Mouse (Mus musculus) heart, postnatal 25 days (tissue): ENCODE measurements around the gene Amz2. TPM values are rescaled to one million over a fixed set of nuclear protein-coding genes. Genes with fewer than 3 reads are reported as not detected.

Source experiments
- DNase-seq: peaks from one replicate; pipeline ENCODE4 v3.0.0; 2022; ENCODE audit warnings: low spot score
- intact Hi-C: fragments of 180-260 bp; cut with DNase I; formaldehyde crosslinking; loops from one replicate; pipeline ENCODE4 v1.15.1; 2025
- total RNA-seq, 2 experiments: library from RNA; stranded (reverse); gene quantifications; 2 replicates each; pipeline ENCODE4 v1.2.3; 2021

Gene Amz2
- total RNA-seq, result 10 to 100 TPM; 51.4 to 60.5 TPM

GRCm38 (mm10) chr11:109425392-109426271 is at the start of gene Amz2:
Amz2 (plus strand) TSS chr11:109425946.
- intact Hi-C loops, result loop anchor here (1.0 to 2.0 kb wide), 2 partner anchors 63 to 94 kb away; partner anchors contain the start of gene Gna13
- peak; percentile 97 for DNase-seq

- DNase-seq, result no peak
- intact Hi-C loops, result no loop called here
Observed at GRCm38 (mm10) chr11:109376484-109377143, 49.1 kb upstream of the Amz2 start.

- DNase-seq, result no peak
- intact Hi-C loops, result no loop called here
Observed at GRCm38 (mm10) chr11:109377477-109377876, 48.3 kb upstream of the Amz2 start.

GRCm38 (mm10) chr11:109378051-109378450 is 47.7 kb upstream of the Amz2 start:
- DNase-seq, result no peak
- intact Hi-C loops, result no loop called here

- intact Hi-C loops, result loop anchor here (5.0 kb wide), 1 partner anchor 42 kb away; no protein-coding TSS in a partner anchor
- no peak for DNase-seq
Observed at GRCm38 (mm10) chr11:109380662-109381061, 45.1 kb upstream of the Amz2 start.

GRCm38 (mm10) chr11:109385296-109385695 is 40.5 kb upstream of the Amz2 start:
- no peak for DNase-seq
- intact Hi-C loops, result no loop called here

DNA sequence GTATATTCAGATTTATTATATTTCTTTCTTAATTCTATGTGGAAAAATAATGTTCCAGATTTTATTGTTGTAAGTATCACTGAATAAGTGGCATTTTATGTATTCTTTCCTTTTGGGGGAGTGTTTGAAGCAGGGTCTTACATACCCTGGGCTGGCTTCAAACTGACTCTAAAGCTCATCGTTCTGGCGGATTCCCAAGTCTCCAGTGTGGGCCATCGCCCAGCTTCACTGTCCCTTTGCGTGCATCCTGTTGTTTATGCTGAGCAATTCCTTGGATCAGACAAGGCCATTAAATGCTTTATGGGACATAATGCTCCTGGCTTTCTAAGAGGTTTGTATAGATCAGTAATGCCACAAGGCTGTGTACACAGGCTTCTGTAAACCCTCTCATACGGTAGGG is 36.7 kb upstream of the Amz2 start:
- DNase-seq, result no peak
- intact Hi-C loops, result no loop called here

DNA sequence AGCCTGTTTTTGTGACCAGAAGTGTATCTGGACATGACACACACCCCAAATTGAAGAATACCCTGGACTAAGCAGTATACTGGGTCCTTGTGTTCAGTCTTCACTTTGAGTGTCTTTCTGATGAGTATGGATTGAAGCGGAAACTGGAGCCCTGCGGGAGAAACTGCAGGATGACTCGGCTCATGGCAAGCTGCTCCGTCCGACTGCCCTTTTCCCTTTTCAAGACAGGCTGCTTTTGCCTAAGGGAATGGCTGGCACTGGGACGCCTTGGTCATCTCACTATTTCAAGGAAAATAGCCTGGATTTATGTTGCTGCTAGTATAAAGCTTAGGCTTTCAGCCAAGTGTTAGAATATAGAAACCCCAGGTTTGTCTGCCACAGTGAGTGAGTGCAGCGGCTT is 34.5 kb upstream of the Amz2 start:
- intact Hi-C loops, result no loop called here
- DNase-seq, result no peak

DNA sequence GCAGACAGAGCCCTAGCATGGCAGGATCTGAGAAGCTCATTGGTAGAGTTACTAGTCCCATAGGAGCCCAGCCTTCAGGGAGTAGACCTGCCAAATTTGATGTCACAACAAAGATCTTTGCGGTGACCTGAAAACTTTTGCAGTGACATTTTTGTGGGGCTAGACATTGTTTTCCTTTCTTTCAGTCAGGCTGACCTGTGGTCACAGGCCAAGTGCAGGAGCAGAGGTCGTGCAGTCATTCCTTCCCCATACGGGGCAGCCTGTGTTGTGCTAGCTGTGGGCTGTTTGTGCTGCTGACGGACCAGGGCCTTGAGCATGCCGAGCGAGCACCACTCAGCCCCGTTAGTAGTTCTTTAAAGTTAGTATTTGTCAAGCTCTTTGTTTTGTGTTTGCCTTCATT is 34.0 kb upstream of the Amz2 start:
- intact Hi-C loops, result no loop called here
- no peak for DNase-seq

GRCm38 (mm10) chr11:109392601-109393000 is 33.1 kb upstream of the Amz2 start:
- no peak for DNase-seq
- intact Hi-C loops, result no loop called here

GRCm38 (mm10) chr11:109394758-109395157 is 31.0 kb upstream of the Amz2 start:
- intact Hi-C loops, result no loop called here
- no peak for DNase-seq

DNA sequence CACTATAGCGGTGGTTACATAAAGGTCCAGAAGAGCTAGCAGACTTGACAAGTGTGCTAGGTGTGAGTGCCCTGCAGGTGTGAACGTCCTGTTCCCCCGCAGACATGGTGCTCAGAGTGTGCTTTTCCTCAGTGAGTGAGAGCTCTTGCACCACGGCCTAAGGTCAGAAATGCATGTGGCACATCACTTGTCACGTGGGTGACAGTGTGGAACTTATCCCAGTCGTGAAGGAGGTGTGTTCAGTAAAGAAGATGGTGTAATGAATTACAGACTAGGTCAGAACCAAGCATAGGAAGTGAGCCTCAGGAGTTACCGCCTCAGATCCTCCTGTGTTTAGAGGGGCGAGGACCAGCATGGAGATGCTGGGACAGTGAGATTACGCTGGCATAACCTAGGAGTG is 30.5 kb upstream of the Amz2 start:
- DNase-seq, result no peak
- intact Hi-C loops, result no loop called here

GRCm38 (mm10) chr11:109406431-109406830 is 19.3 kb upstream of the Amz2 start:
- intact Hi-C loops, result no loop called here
- no peak for DNase-seq

GRCm38 (mm10) chr11:109410197-109410980 is 15.4 kb upstream of the Amz2 start:
- no peak for DNase-seq
- intact Hi-C loops, result no loop called here

DNA sequence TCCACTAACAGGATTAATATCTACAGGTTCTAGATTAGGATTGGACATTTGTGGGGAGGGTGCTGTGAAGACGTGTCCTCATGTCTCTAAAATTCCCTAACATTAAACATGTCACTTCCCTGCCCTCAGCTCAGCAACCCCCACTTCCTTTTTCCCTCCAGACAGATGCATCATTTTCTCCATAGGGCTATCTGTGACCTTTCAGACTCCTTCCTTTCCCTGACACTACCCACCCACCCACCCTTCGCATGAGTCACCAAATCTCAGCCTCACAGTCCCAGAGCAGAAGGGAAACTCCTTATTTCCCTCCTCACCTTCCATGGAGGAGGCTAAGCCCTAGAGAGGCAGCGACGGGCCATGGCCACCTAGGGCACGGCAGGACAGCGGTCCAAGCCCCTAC is 12.1 kb upstream of the Amz2 start, which contains the start of gene 9930022D16Rik:
Gene 9930022D16Rik, plus strand, starts transcription at position 301 of the 400 bp plus-strand sequence.
- intact Hi-C loops, result no loop called here
- no peak for DNase-seq

DNA sequence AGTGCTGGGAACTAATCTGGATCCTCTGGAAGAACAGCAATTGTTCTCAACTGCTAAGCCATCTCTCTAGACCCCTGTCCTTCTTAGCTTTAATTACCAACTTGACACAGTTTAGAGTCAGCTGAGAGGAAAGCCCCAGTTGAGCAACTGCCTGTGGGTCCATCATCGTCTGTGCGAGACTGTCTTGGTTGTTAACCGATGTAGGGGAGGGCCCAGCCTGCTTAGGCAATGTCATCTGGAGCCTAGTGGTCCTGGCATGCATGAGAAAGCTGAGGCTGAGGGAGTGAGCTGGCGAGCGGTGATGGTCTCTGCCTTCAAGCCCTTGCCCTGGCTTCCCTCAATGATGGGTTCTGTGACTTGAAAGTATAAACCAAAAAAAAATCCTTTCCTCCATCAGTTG is 10.9 kb upstream of the Amz2 start:
- no peak for DNase-seq
- intact Hi-C loops, result no loop called here

DNA sequence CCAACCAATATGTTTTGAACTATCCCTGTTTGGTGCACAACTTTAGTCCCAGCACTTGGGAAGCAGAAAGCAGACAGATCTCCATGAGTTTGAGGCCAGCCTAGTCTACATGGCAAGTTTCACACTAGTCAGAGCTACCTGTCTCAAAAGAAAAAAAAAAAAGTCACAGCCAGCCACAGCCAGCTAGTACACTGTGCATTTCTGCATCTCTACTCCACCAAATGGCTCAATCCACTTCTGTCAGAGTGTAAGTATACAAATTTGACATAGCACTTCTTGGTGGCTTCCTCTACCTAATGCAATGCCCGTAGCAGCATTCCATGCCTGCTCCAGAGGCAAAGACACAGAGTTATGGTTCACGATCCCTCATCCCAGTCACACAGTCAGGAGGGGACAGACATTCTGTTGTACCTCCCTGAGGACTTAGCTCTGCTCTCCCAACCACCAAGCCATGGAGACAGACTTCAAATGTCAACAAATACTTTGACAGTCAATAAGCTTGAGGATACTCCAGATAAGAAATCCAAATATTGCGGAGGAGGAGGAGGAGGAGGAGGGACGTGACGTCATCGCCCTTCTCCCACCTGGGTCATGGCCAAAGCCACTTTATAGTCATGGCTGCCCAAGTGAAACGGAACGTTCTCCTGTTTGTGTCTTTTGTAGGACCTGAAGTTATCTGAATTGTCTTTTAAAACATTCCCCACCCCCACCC is 8.9 kb upstream of the Amz2 start:
- DNase-seq, result no peak
- intact Hi-C loops, result no loop called here

DNA sequence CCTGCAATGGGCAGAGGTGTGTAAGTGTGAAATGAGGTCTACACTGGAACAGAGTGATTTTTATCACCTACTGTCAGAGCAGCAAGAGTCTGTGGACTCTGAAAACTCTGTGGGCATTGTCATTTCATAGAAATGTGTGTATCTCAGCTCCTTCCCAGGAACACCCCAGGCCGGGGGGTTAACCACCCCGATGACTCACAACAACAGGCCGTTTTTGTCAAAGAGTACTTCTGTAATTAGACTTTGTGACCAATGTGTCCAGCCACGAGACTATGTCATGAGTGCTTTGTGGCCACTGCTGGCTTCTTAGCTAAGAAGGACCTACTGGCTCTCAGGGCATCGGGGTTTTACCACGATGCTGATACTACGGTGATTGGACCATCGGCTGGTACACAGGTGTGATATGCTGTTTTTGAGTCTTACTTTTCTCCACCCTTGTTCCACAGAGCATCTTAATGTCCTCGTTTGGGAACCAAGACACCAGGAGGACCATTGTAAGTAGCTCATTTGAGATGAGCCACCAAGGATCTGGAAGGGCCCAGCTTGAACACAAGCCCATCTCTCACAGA is 8.2 kb upstream of the Amz2 start:
- no peak for DNase-seq
- intact Hi-C loops, result no loop called here

- DNase-seq, result no peak
- intact Hi-C loops, result no loop called here
Observed at GRCm38 (mm10) chr11:109419461-109419860, 6.3 kb upstream of the Amz2 start.
